Mouse (Mus musculus) megakaryocyte, embryonic 14.5 days (primary cell): ENCODE data around the gene Kcng4.

Experiments
- FLI1 ChIP-seq: IDR thresholded peaks from 2 replicates; pipeline ENCODE4 v1.6.1; 2012; ENCODE audit warnings: low read length, inconsistent platforms, mixed read lengths
- GATA1 ChIP-seq: IDR thresholded peaks from 3 replicates; pipeline ENCODE4 v1.6.1; 2012; ENCODE audit warnings: mixed read lengths, low read length, inconsistent platforms, borderline replicate concordance

GRCm38 (mm10) chr8:119606224-119606623, 29.3 kb downstream of the Kcng4 start:
- TF ChIP-seq GATA1, result no peak
- no peak for TF ChIP-seq FLI1
